Mouse (Mus musculus): ENCODE results near the gene Brca1. TPM values are rescaled to one million over a fixed set of nuclear protein-coding genes. Genes with fewer than 3 reads are reported as not detected.

The Brca1 gene
- 1.0 TPM for polyA plus RNA-seq (2012; fragmentation: generic; extraction: Trizol)

DNA sequence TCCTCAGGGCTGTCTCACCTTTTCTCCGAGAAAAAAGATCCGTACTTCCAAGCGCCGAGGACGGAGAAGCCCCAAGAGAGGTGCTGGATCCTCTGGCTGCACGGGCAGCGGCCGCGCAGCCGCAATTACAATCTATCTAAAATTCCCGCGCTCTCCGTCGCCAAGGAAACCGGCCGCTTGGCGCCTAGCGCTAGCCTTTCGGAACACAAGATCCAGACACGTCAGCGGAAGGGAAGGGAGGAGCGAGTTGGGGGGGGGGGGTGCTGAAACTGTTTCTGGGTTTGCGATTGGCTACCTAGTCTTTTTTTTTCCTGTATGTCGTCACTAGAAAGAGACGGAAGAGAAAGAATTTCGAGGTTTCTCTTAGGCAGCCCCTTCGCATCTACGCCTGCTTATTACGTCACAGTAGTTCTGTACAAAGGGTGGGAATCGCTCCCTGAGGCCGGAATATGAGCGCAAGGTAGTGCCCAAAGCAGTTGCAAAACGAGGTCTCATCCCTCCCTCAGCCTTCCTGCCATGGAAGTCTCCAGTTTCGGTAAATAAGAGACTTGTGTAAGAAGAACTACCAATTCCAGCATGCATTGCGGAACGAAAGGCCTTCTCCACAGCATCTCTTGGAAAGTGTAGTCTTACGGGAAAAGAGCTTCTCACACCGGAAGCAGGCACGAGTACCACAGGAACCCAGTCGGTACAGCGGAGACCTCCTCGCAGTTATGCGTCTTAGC is at the start of gene Brca1, which contains the start of gene Nbr1:
TSS of gene Brca1 (minus strand) at position 205 of the 725 bp plus-strand sequence.
TSS of gene Nbr1 (plus strand) at position 399 of the 725 bp plus-strand sequence.
- H3K79me2 ChIP-seq (ENCODE audit: control insufficient read depth, insufficient read depth), result peaks cover 43% of the 10 kb centered on the region
- peak within 1 kb of the TSS; percentile 83 for H3K4me2 ChIP-seq (ENCODE audit: low read depth)
- peak within 1 kb of the TSS; percentile 63 for H3K4me3 ChIP-seq
- H3K36me3 ChIP-seq (ENCODE audit: control insufficient read depth, insufficient read depth), result peaks cover 17% of the 10 kb centered on the region
- peak within 1 kb of the TSS; percentile 48 for H3ac ChIP-seq (ENCODE audit: control insufficient read depth, insufficient read length)
- TF ChIP-seq MAX (IDR thresholded peaks at IDR 0.05; ENCODE audit: low read depth), result peak; percentile 32
- peak; percentile 100 for TF ChIP-seq E2F4 (IDR thresholded peaks at IDR 0.05; ENCODE audit: insufficient read depth)
- no peak for TF ChIP-seq TCF12 (IDR thresholded peaks at IDR 0.05; ENCODE audit: insufficient read depth, poor library complexity, severe bottlenecking)
- TF ChIP-seq USF1 (IDR thresholded peaks at IDR 0.05; ENCODE audit: low read depth), result no peak
- TF ChIP-seq SRF (IDR thresholded peaks at IDR 0.05; ENCODE audit: control insufficient read depth, insufficient read length, low read depth), result no peak
- no peak for TF ChIP-seq MYOG (IDR thresholded peaks at IDR 0.05; ENCODE audit: control insufficient read depth in 1 of 3, insufficient read depth in 1 of 3, insufficient read length in 2 of 3, low read depth in 2 of 3)
- no peaks in the 10 kb centered on the region for H3K27me3 ChIP-seq (ENCODE audit: control insufficient read depth, insufficient read depth, insufficient read length)

DNA sequence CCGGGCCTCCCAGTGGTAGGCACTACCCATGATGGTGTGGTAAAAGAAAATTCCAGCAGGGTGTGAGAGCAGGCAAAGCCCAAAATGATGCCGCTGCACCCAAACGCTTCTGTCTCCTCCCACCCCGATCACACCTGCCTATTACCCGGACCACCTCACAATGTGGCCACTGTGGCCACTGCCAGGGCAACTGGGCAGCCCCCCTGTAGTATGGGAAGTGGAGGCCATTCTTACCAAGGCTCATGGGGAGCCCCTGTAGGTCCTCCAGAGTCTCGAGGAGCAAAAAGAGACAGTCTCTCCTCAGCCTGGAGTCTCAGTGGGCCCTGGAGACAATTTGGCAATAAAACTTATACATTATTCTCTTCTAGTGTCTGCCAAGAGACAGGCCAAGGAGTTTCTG is 47.4 kb upstream of the Brca1 start, which contains the start of gene Gm11634:
TSS of gene Gm11634 (minus strand) at position 101 of the 400 bp plus-strand sequence.
- Histone ChIP-seq H3K36me3 (ENCODE audit: control insufficient read depth, insufficient read depth) (no peaks in the 10 kb centered on the region), H3K79me2 (ENCODE audit: control insufficient read depth, insufficient read depth) (no peaks in the 10 kb centered on the region), H3K27me3 (ENCODE audit: control insufficient read depth, insufficient read depth, insufficient read length) (peaks cover 32% of the 10 kb centered on the region), H3K4me2 (ENCODE audit: low read depth) (no peak within 1 kb of the TSS), H3ac (ENCODE audit: control insufficient read depth, insufficient read length) (no peak within 1 kb of the TSS), H3K4me3 (no peak within 1 kb of the TSS)
- TF ChIP-seq REST (IDR thresholded peaks at IDR 0.05; ENCODE audit: insufficient read depth, insufficient read length) (no peak), MAX (IDR thresholded peaks at IDR 0.05; ENCODE audit: low read depth) (no peak), USF1 (IDR thresholded peaks at IDR 0.05; ENCODE audit: low read depth) (no peak), SRF (IDR thresholded peaks at IDR 0.05; ENCODE audit: control insufficient read depth, insufficient read length, low read depth) (no peak), POLR2AphosphoS2 (IDR thresholded peaks at IDR 0.05; ENCODE audit: insufficient read length, low read depth) (no peak), MYOD1 (IDR thresholded peaks at IDR 0.05; ENCODE audit: control insufficient read depth in 1 of 3, insufficient read length in 2 of 3, low read depth in 2 of 3) (no peak), POLR2A (IDR thresholded peaks at IDR 0.05; ENCODE audit: insufficient read length, low read depth) (no peak), MYOG (IDR thresholded peaks at IDR 0.05; ENCODE audit: control insufficient read depth in 1 of 3, insufficient read depth in 1 of 3, insufficient read length in 2 of 3, low read depth in 2 of 3) (no peak), E2F4 (IDR thresholded peaks at IDR 0.05; ENCODE audit: insufficient read depth) (no peak)

- H3K4me3 ChIP-seq, result no peak overlapping the region
- no peaks in the 10 kb centered on the region for H3K27me3 ChIP-seq (ENCODE audit: control insufficient read depth, insufficient read depth, insufficient read length)
- no peak overlapping the region for H3ac ChIP-seq (ENCODE audit: control insufficient read depth, insufficient read length)
- no peak overlapping the region for H3K4me2 ChIP-seq (ENCODE audit: low read depth)
- H3K36me3 ChIP-seq (ENCODE audit: control insufficient read depth, insufficient read depth), result no peaks in the 10 kb centered on the region
- no peaks in the 10 kb centered on the region for H3K79me2 ChIP-seq (ENCODE audit: control insufficient read depth, insufficient read depth)
- TF ChIP-seq POLR2A (IDR thresholded peaks at IDR 0.05; ENCODE audit: insufficient read length, low read depth), result no peak
- TF ChIP-seq MAX (IDR thresholded peaks at IDR 0.05; ENCODE audit: low read depth), result no peak
- TF ChIP-seq MYOD1 (IDR thresholded peaks at IDR 0.05; ENCODE audit: control insufficient read depth in 1 of 3, insufficient read length in 2 of 3, low read depth in 2 of 3), result no peak
- no peak for TF ChIP-seq SRF (IDR thresholded peaks at IDR 0.05; ENCODE audit: control insufficient read depth, insufficient read length, low read depth)
Measured at GRCm38 (mm10) chr11:101589989-101590624, 38.4 kb upstream of the Brca1 start.

DNA sequence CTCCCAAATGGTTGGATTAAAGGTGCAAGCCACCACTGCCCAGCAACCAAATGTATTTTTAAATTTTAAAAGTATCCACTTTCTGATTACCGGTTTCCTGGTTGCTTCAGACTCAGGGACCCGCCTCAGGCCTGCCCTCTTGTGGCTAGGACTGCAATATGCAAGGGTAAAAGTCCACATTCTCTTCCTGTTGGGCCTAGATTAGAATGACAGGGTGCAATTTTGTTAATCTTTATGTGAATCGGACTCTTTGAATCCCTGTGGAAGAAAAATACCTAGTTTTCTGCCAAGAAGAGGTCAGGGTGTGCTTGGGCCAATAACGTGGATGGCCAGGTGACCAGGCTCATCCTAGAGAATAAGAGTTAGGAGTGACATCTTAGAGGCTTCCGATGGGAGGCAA is 37.7 kb upstream of the Brca1 start:
- H3K27me3 ChIP-seq (ENCODE audit: control insufficient read depth, insufficient read depth, insufficient read length), result no peaks in the 10 kb centered on the region
- no peak overlapping the region for H3K4me2 ChIP-seq (ENCODE audit: low read depth)
- H3K36me3 ChIP-seq (ENCODE audit: control insufficient read depth, insufficient read depth), result no peaks in the 10 kb centered on the region
- H3K4me3 ChIP-seq, result no peak overlapping the region
- no peaks in the 10 kb centered on the region for H3K79me2 ChIP-seq (ENCODE audit: control insufficient read depth, insufficient read depth)
- no peak overlapping the region for H3ac ChIP-seq (ENCODE audit: control insufficient read depth, insufficient read length)
- TF ChIP-seq TCF12 (IDR thresholded peaks at IDR 0.05; ENCODE audit: insufficient read depth, poor library complexity, severe bottlenecking) (no peak), POLR2A (IDR thresholded peaks at IDR 0.05; ENCODE audit: insufficient read length, low read depth) (no peak), MYOG (IDR thresholded peaks at IDR 0.05; ENCODE audit: control insufficient read depth in 1 of 3, insufficient read depth in 1 of 3, insufficient read length in 2 of 3, low read depth in 2 of 3) (no peak), MYOD1 (IDR thresholded peaks at IDR 0.05; ENCODE audit: control insufficient read depth in 1 of 3, insufficient read length in 2 of 3, low read depth in 2 of 3) (no peak)

DNA sequence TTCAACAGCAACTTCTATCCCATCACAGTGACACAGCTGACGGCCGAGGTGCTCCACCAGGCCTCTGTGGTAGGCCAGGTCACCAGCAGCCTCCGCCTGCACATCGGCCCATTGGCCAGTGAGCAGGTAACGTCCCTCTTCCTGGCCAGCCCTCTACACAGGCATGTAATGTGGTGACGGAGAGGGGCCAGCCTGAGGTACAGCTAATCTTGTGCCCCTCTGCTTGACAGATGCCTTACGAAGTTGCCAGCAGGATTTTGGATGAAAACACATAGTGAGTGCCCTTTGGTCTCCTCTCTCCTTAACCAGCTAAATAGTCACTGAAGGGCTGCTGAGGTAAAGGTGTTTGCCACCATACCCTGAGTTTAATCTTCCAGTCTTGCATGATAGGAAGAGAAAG is 37.1 kb upstream of the Brca1 start:
- Histone ChIP-seq H3K4me2 (ENCODE audit: low read depth) (no peak overlapping the region), H3K36me3 (ENCODE audit: control insufficient read depth, insufficient read depth) (no peaks in the 10 kb centered on the region), H3K27me3 (ENCODE audit: control insufficient read depth, insufficient read depth, insufficient read length) (no peaks in the 10 kb centered on the region), H3ac (ENCODE audit: control insufficient read depth, insufficient read length) (no peak overlapping the region), H3K4me3 (no peak overlapping the region), H3K79me2 (ENCODE audit: control insufficient read depth, insufficient read depth) (no peaks in the 10 kb centered on the region)
- TF ChIP-seq POLR2AphosphoS2 (IDR thresholded peaks at IDR 0.05; ENCODE audit: insufficient read length, low read depth) (no peak), MAX (IDR thresholded peaks at IDR 0.05; ENCODE audit: low read depth) (no peak), POLR2A (IDR thresholded peaks at IDR 0.05; ENCODE audit: insufficient read length, low read depth) (no peak), E2F4 (IDR thresholded peaks at IDR 0.05; ENCODE audit: insufficient read depth) (no peak), SRF (IDR thresholded peaks at IDR 0.05; ENCODE audit: control insufficient read depth, insufficient read length, low read depth) (no peak), MYOG (IDR thresholded peaks at IDR 0.05; ENCODE audit: control insufficient read depth in 1 of 3, insufficient read depth in 1 of 3, insufficient read length in 2 of 3, low read depth in 2 of 3) (no peak), TCF12 (IDR thresholded peaks at IDR 0.05; ENCODE audit: insufficient read depth, poor library complexity, severe bottlenecking) (no peak), CEBPB (IDR thresholded peaks at IDR 0.05; ENCODE audit: insufficient read depth, poor library complexity, severe bottlenecking) (no peak)

Data from myocyte (in vitro differentiated cells).